9 mouse cellular contexts compared by ENCODE assay signal in genomic region chr6:94543902-94544840, GRCm38 (mm10). TPM values are rescaled to one million over a fixed set of nuclear protein-coding genes. Genes with fewer than 3 reads are reported as not detected.
DNase-seq lines count a peak whose midpoint lies in the region; ATAC-seq lines count a peak whose summit lies in the region.
"Had no signal": no experiment of that assay in that cellular context is flagged by ENCODE, and none has a peak within 500 bp of the region (broad histone marks: within the 10 kb centered on the region; RNA-seq: fewer than 3 reads in every experiment).

No protein-coding gene starts in this region.

- no peaks in the 10 kb centered on the region for H3K9me3 ChIP-seq in heart, embryonic 10.5 days
- no peaks in the 10 kb centered on the region for H3K9me3 ChIP-seq in embryonic facial prominence, embryonic 10.5 days
- H3K9me3 ChIP-seq in midbrain, embryonic 12.5 days, result no peaks in the 10 kb centered on the region
- H3K9me3 ChIP-seq: liver, embryonic 15.5 days had no signal

- no peak overlapping the region for H3K9ac ChIP-seq in midbrain, embryonic 12.5 days (replicated peaks)
- H3K9ac ChIP-seq: liver, embryonic 15.5 days had no signal

- DNase-seq in heart, adult 8-10 months (ENCODE audit: low spot score), result peak; percentile 57
- DNase-seq in heart, embryonic 10.5 days (ENCODE audit: low spot score), result no peak
- DNase-seq in ZHBTc4 (ENCODE audit: low read depth, low spot score), result peak; percentile 56
- DNase-seq in embryonic facial prominence, embryonic 10.5 days (ENCODE audit: low spot score), result peak; percentile 47
- peak; percentile 37 to 52 for DNase-seq in heart, postnatal 36 days
- peak; percentile 55 to 81 for DNase-seq in layer of hippocampus, postnatal 14 days (ENCODE audit: low spot score in 2 of 2)
- peak; percentile 20 to 57 for DNase-seq in thymus, postnatal 10 days (ENCODE audit: low spot score in 2 of 2)

- H3K4me3 ChIP-seq in heart, embryonic 10.5 days, result no peak overlapping the region
- H3K4me3 ChIP-seq in embryonic facial prominence, embryonic 10.5 days, result no peak overlapping the region
- no peak overlapping the region for H3K4me3 ChIP-seq in midbrain, embryonic 12.5 days
- H3K4me3 ChIP-seq: liver, embryonic 15.5 days had no signal

- 41% methylated on average over 5 of the region's 5 CpGs for WGBS in heart, embryonic 10.5 days
- 43% methylated on average over 5 of the region's 5 CpGs for WGBS in embryonic facial prominence, embryonic 10.5 days
- WGBS in midbrain, embryonic 12.5 days, result 53% methylated on average over 5 of the region's 5 CpGs

- 0 out of 2 replicates have a peak, but pooled peaks have one; percentile 41 for ATAC-seq in midbrain, embryonic 12.5 days (ENCODE audit: low FRiP score, low read depth)

- no peak overlapping the region for H3K27ac ChIP-seq in heart, embryonic 10.5 days
- H3K27ac ChIP-seq in embryonic facial prominence, embryonic 10.5 days (replicated peaks), result peak overlapping the region; percentile 51; the same call in 1 of the 2 replicates
- no peak overlapping the region for H3K27ac ChIP-seq in midbrain, embryonic 12.5 days (replicated peaks)
- H3K27ac ChIP-seq: liver, embryonic 15.5 days had no signal

- H3K27me3 ChIP-seq in heart, embryonic 10.5 days (ENCODE audit: insufficient read depth, poor library complexity, severe bottlenecking), result no peaks in the 10 kb centered on the region
- H3K27me3 ChIP-seq in embryonic facial prominence, embryonic 10.5 days (replicated peaks; ENCODE audit: low read depth, poor library complexity, severe bottlenecking), result no peaks in the 10 kb centered on the region
- H3K27me3 ChIP-seq in midbrain, embryonic 12.5 days, result no peaks in the 10 kb centered on the region
- H3K27me3 ChIP-seq: liver, embryonic 15.5 days had no signal

- intact Hi-C loops in heart, postnatal 36 days (cut with DNase I), result loop anchor here (2.0 to 5.0 kb wide), 3 partner anchors 78 to 443 kb away; no protein-coding TSS in a partner anchor

- H3K36me3 ChIP-seq in heart, embryonic 10.5 days, result no peaks in the 10 kb centered on the region
- H3K36me3 ChIP-seq in embryonic facial prominence, embryonic 10.5 days (replicated peaks), result no peaks in the 10 kb centered on the region
- H3K36me3 ChIP-seq in midbrain, embryonic 12.5 days, result no peaks in the 10 kb centered on the region
- H3K36me3 ChIP-seq: liver, embryonic 15.5 days had no signal

- no peak overlapping the region for H3K4me2 ChIP-seq in midbrain, embryonic 12.5 days (replicated peaks)
- H3K4me2 ChIP-seq: liver, embryonic 15.5 days had no signal

- H3K4me1 ChIP-seq in heart, embryonic 10.5 days, result peaks cover 22% of the 10 kb centered on the region; the same call in 1 of the 2 replicates
- H3K4me1 ChIP-seq in embryonic facial prominence, embryonic 10.5 days, result peaks cover 17% of the 10 kb centered on the region
- H3K4me1 ChIP-seq in midbrain, embryonic 12.5 days, result peaks cover 12% of the 10 kb centered on the region

RNA-seq across cellular contexts. Expression of gene Slc25a26, which starts 44.0 kb away (rescaled TPM):
- 10 to 100 TPM; 19.1 to 24.9 (median 23.6) TPM for total RNA-seq in heart, adult 8-10 months (2022)
- 11.3 and 12.8 TPM in 2 replicates for polyA plus RNA-seq in heart, embryonic 10.5 days (2016; fragmentation: Nextera tagmentation; extraction: Ambion mirVana)
- 8.1 and 8.6 TPM in 2 replicates for polyA plus RNA-seq in embryonic facial prominence, embryonic 10.5 days (2016; fragmentation: Nextera tagmentation; extraction: Ambion mirVana)
- total RNA-seq in heart, postnatal 36 days (2021), result 10 to 100 TPM; 17.8 to 18.9 TPM
- total RNA-seq in layer of hippocampus, postnatal 14 days (2021), result 10 to 100 TPM; 14.0 to 16.1 TPM
- polyA plus RNA-seq in midbrain, embryonic 12.5 days (2016; fragmentation: Nextera tagmentation; extraction: Ambion mirVana), result 7.5 and 8.8 TPM in 2 replicates
